Mouse (Mus musculus) MEL (cell line): Measurements from ENCODE around the gene Slc5a10.
A peak's percentile ranks its signal among the peaks of the same experiment; 100 is the strongest.

Experiments used
- CHD2 ChIP-seq: IDR thresholded peaks from 2 replicates; pipeline ENCODE4 v1.6.1; 2011; ENCODE audit warnings: low read length, improper control_type of control experiment
- CTCF ChIP-seq, 3 experiments: IDR thresholded peaks in 2 of 3; conservative IDR thresholded peaks in 1 of 3; 2 replicates each; pipeline ENCODE4 v1.5.1; 2011 to 2012; ENCODE audit warnings: low read length in 3 of 3, low read depth in 2 of 3, mild to moderate bottlenecking in 2 of 3, improper control_type of control experiment in 1 of 3, inconsistent platforms in 1 of 3, mixed read lengths in 1 of 3, moderate library complexity in 1 of 3; ENCODE audit not compliant: control insufficient read depth in 1 of 3, insufficient read depth in 1 of 3, poor library complexity in 1 of 3, severe bottlenecking in 1 of 3
- MEF2A ChIP-seq: IDR thresholded peaks from 2 replicates; pipeline ENCODE4 v1.6.1; 2014; ENCODE audit warnings: low read depth, mild to moderate bottlenecking, inconsistent platforms, low read length, improper control_type of control experiment; ENCODE audit not compliant: poor library complexity, insufficient replicate concordance, severe bottlenecking; ENCODE audit errors: extremely low read depth
- MXI1 ChIP-seq: IDR thresholded peaks from 2 replicates; pipeline ENCODE4 v1.6.1; 2011; ENCODE audit warnings: mild to moderate bottlenecking, low read depth, low read length, improper control_type of control experiment
- SIN3A ChIP-seq: IDR thresholded peaks from 2 replicates; pipeline ENCODE4 v1.6.1; 2012; ENCODE audit warnings: low read length, improper control_type of control experiment, inconsistent platforms
- TAL1 ChIP-seq: IDR thresholded peaks from 2 replicates; pipeline ENCODE4 v1.6.1; 2012; ENCODE audit warnings: mild to moderate bottlenecking, inconsistent platforms, low read length, moderate library complexity, mixed read lengths
- TBP ChIP-seq: IDR thresholded peaks from 2 replicates; pipeline ENCODE4 v1.8.0; 2011; ENCODE audit warnings: low read depth, low read length, improper control_type of control experiment
- ZC3H11A ChIP-seq: IDR thresholded peaks from 2 replicates; pipeline ENCODE4 v1.6.1; 2012; ENCODE audit warnings: low read depth, mild to moderate bottlenecking, inconsistent platforms, low read length, improper control_type of control experiment

DNA sequence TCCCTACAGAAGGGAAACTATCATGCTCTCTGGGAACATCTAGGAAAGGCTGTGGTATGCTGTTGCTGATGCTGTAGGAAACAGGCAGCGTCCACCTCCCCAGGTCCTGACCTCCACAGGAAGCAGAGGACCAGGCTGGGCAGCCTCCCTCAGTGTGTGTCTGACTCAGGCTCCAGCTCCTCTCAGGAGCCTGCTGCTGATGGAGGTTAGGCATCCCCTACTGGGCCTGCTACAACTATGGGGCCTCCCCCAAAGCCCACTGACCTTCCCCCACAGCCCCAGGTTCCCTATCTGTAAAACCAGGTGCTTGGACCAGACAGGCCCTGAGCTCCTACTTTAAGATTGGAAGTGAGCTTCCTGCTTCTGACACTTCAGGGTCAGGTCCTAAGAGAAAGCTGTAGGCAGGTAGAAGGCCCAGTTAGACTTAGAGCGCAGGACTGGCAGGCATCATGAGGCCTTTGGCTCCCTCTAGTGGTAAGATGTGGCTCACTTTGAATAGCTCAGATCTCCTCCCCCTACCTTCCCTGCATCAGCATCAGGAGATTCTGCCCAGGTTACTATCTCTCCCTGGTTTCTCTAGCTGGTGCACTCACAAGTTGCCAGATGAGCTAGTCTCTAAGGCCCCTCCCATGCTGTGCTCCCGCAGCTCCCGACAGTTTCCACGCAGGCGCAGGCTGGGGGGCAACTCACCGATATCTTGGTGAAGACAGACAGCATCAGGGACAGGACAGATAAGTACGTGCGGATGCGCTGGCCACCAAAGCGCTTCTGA, 6.1 kb downstream of the Slc5a10 start:
- TF ChIP-seq TBP (no peak), CHD2 (no peak), CTCF (IDR thresholded peaks at IDR 0.05 in 2 of 3, conservative IDR thresholded peaks at IDR 0.05 in 1 of 3; ENCODE audit: control insufficient read depth in 1 of 3, insufficient read depth in 1 of 3, low read depth in 2 of 3, low read length in 3 of 3, poor library complexity in 1 of 3, severe bottlenecking in 1 of 3) (peak; percentile 85 to 94 (median 87)), MXI1 (peak; percentile 46; the same call in 1 of the 2 replicates), MEF2A (no peak), TAL1 (peak; percentile 76), SIN3A (peak; percentile 80), ZC3H11A (peak; percentile 93)
